Mouse (Mus musculus) ES-E14 (cell line): ENCODE data around the gene Fut8.

Experiments
- CHD2 ChIP-seq: IDR thresholded peaks from 2 replicates; pipeline ENCODE4 v1.6.1; 2014; ENCODE audit warnings: mild to moderate bottlenecking, low read depth, low read length, inconsistent platforms
- HCFC1 ChIP-seq: IDR thresholded peaks from 2 replicates; pipeline ENCODE4 v1.6.1; 2012; ENCODE audit warnings: low read length, inconsistent platforms, borderline replicate concordance; ENCODE audit not compliant: insufficient read depth
- MAFK ChIP-seq: IDR thresholded peaks from 2 replicates; pipeline ENCODE4 v1.6.1; 2014; ENCODE audit warnings: mild to moderate bottlenecking, low read depth, low read length, inconsistent platforms; ENCODE audit not compliant: insufficient read depth
- ZC3H11A ChIP-seq: IDR thresholded peaks from 2 replicates; pipeline ENCODE4 v1.6.1; 2012; ENCODE audit warnings: low read depth, mild to moderate bottlenecking, inconsistent platforms, low read length, borderline replicate concordance
- ZNF384 ChIP-seq: IDR thresholded peaks from 2 replicates; pipeline ENCODE4 v1.6.1; 2012; ENCODE audit warnings: low read depth, low read length, inconsistent platforms

DNA sequence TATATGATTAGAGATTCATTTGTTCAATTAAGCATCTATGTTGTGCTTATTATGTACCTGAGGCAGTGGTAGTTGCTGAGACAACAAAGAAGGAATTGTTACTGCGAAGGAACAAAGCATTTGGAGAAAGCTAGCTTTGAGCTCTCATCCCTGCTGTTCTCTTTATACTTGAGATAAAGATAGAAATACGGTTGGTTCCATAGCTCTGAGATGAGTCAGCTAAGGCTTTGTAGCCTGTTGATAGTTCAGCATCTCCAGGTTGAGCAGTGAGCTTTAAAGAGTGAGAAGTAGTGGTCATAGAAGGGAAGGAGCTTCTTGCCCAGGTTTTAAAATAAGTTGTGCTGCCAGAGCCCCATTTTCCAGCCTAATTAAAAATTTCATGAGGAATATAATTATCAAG lies 198.8 kb downstream of the Fut8 start:
- TF ChIP-seq ZC3H11A: no peak
- TF ChIP-seq ZNF384: no peak
- TF ChIP-seq MAFK: no peak
- no peak for TF ChIP-seq HCFC1
- TF ChIP-seq CHD2: no peak
